Mouse (Mus musculus) monocyte, adult 2 months (primary cell): Measurements from ENCODE around the gene 1700030K09Rik.

ENCODE experiments used
- DNase-seq, 2 experiments: peaks; one replicate each; pipeline ENCODE4 v3.0.0; 2022; ENCODE audit warnings: low spot score in 2 of 2, low read depth in 1 of 2

1700030K09Rik gene

GRCm38 (mm10) chr8:72504137-72504536, 60.5 kb downstream of the 1700030K09Rik start:
- DNase-seq = no peak

- no peak for DNase-seq
These were observed 61.1 kb downstream of the 1700030K09Rik start for GRCm38 (mm10) chr8:72504637-72505314.

- no peak for DNase-seq
These were observed 63.8 kb downstream of the 1700030K09Rik start for GRCm38 (mm10) chr8:72507505-72507904.
